Mouse (Mus musculus) leukemia stem cell, adult 10-12 weeks (primary cell): Measurements from ENCODE around the gene Lrrc40. TPM values are rescaled to one million over a fixed set of nuclear protein-coding genes. Genes with fewer than 3 reads are reported as not detected.

Source experiments
- polyA plus RNA-seq: library from polyadenylated mRNA; stranded (reverse); fragments of >175 nt; gene quantifications from 2 replicates; pipeline ENCODE4 v1.2.3, GENCODE M21; 2012; ENCODE audit warnings: low replicate concordance

Gene Lrrc40
- polyA plus RNA-seq: 11.7 and 36.6 TPM in 2 replicates

DNA sequence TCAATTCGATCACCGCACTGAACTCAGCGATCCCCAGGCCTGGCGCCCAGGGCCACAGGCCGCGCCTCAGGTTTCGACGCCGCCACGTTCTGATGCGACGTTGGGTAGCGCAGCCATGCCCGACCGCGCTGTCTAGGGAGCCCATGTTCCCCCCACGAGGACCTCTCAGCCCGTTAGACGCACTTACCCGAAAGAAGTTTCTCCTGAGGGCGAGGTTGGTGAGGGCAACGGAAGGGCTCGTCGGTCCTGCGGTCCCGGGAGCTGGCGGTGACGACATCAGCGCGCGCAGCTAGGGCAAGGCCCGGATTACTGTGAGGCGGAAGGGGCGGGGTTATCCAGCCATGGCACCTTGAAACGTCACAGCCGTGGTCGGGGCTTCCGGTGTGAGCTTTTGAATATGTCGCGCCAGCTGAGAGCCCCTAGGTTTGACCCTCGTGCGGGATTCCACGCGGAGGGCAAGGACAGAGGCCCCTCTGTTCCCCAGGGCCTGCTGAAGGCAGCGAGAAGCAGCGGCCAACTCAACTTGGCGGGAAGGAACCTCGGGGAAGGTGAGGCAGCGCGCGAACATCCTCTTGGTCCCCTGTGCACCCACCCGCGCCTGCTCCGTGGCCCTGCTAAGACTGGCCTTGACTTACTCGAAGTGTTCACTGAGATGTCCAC, at the start of gene Lrrc40, which contains the start of gene Srsf11:
Gene Lrrc40 (plus strand): TSS at position 334 of the 660 bp plus-strand sequence.
Gene Srsf11 (minus strand): TSS at position 311 of the 660 bp plus-strand sequence.

Other genes starting within 250 kb of the Lrrc40 start
- 0.24 and 0.31 TPM in 2 replicates for gene Cth, start 111.6 kb upstream of the Lrrc40 start, polyA plus RNA-seq
- 31.6 and 49.7 TPM in 2 replicates for gene Ankrd13c, start 89.4 kb upstream of the Lrrc40 start, polyA plus RNA-seq
- 51.0 and 106 TPM in 2 replicates for gene Srsf11, start within 50 bp of the Lrrc40 start, polyA plus RNA-seq